Mouse (Mus musculus): Measurements from ENCODE around the gene Fam3c. TPM values are rescaled to one million over a fixed set of nuclear protein-coding genes. Genes with fewer than 3 reads are reported as not detected.

Fam3c gene
- polyA plus RNA-seq, 2 experiments = 4.7 to 13.3 TPM

GRCm38 (mm10) chr6:22298059-22298458 is 58.0 kb downstream of the Fam3c start:
- ATAC-seq (ENCODE audit: insufficient read depth) = no peak
- Histone ChIP-seq H3K27ac (no peak overlapping the region), H3K9ac (replicated peaks) (no peak overlapping the region), H3K4me1 (replicated peaks; ENCODE audit: control insufficient read depth in 2 of 2, insufficient read depth in 2 of 2, low read length in 1 of 2) (0 out of 4 replicates have a peak, but pooled peaks cover 0 to 2% of the 10 kb centered on the region in 2 experiments), H3K4me3 (ENCODE audit: insufficient read depth in 1 of 2, low read depth in 2 of 2, low read length in 2 of 2) (no peak overlapping the region), H3K9me3 (ENCODE audit: control insufficient read depth, low read length) (no peaks in the 10 kb centered on the region), H3K4me2 (ENCODE audit: low read depth) (no peak overlapping the region), H3K27me3 (ENCODE audit: control insufficient read depth, insufficient read depth, low read length) (no peaks in the 10 kb centered on the region), H3K36me3 (replicated peaks; ENCODE audit: control insufficient read depth, insufficient read depth, low read depth) (no peaks in the 10 kb centered on the region)
- no peak for DNase-seq (ENCODE audit: low read depth in 3 of 3, low spot score in 3 of 3)
- WGBS (ENCODE audit: insufficient replicate concordance) = 55% methylated on average over 14 of the region's 14 CpGs
- TF ChIP-seq EP300 (IDR thresholded peaks at IDR 0.05; ENCODE audit: low read depth) (no peak), CTCF (IDR thresholded peaks at IDR 0.05; ENCODE audit: low read depth) (no peak)

- no peak for TF ChIP-seq CTCF (IDR thresholded peaks at IDR 0.05; ENCODE audit: low read depth)
- no peak for TF ChIP-seq EP300 (IDR thresholded peaks at IDR 0.05; ENCODE audit: low read depth)
- no peak overlapping the region for H3K4me2 ChIP-seq (ENCODE audit: low read depth)
- H3K9me3 ChIP-seq (ENCODE audit: control insufficient read depth, low read length) = no peaks in the 10 kb centered on the region
- no peaks in the 10 kb centered on the region for H3K36me3 ChIP-seq (replicated peaks; ENCODE audit: control insufficient read depth, insufficient read depth, low read depth)
- DNase-seq (ENCODE audit: low read depth in 3 of 3, low spot score in 3 of 3) (no peak), ATAC-seq (ENCODE audit: insufficient read depth) (no peak)
- 64% methylated on average over 6 of the region's 6 CpGs for WGBS (ENCODE audit: insufficient replicate concordance)
- 0 out of 4 replicates have a peak, but pooled peaks cover 0 to 2% of the 10 kb centered on the region in 2 experiments for H3K4me1 ChIP-seq (replicated peaks; ENCODE audit: control insufficient read depth in 2 of 2, insufficient read depth in 2 of 2, low read length in 1 of 2)
- no peak overlapping the region for H3K27ac ChIP-seq
- H3K4me3 ChIP-seq (ENCODE audit: insufficient read depth in 1 of 2, low read depth in 2 of 2, low read length in 2 of 2) = no peak overlapping the region
- H3K27me3 ChIP-seq (ENCODE audit: control insufficient read depth, insufficient read depth, low read length) = no peaks in the 10 kb centered on the region
- H3K9ac ChIP-seq (replicated peaks) = no peak overlapping the region
Observed at GRCm38 (mm10) chr6:22297028-22297427, 59.0 kb downstream of the Fam3c start.

- Histone ChIP-seq H3K4me2 (ENCODE audit: low read depth) (no peak overlapping the region), H3K36me3 (replicated peaks; ENCODE audit: control insufficient read depth, insufficient read depth, low read depth) (no peaks in the 10 kb centered on the region), H3K27ac (no peak overlapping the region), H3K9ac (replicated peaks) (no peak overlapping the region), H3K9me3 (ENCODE audit: control insufficient read depth, low read length) (no peaks in the 10 kb centered on the region), H3K4me3 (ENCODE audit: insufficient read depth in 1 of 2, low read depth in 2 of 2, low read length in 2 of 2) (no peak overlapping the region), H3K27me3 (ENCODE audit: control insufficient read depth, insufficient read depth, low read length) (peaks cover 18% of the 10 kb centered on the region), H3K4me1 (replicated peaks; ENCODE audit: control insufficient read depth in 2 of 2, insufficient read depth in 2 of 2, low read length in 1 of 2) (0 out of 4 replicates have a peak, but pooled peaks cover 0 to 2% of the 10 kb centered on the region in 2 experiments)
- TF ChIP-seq EP300 (IDR thresholded peaks at IDR 0.05; ENCODE audit: low read depth) (no peak), CTCF (IDR thresholded peaks at IDR 0.05; ENCODE audit: low read depth) (no peak)
- no peak for DNase-seq (ENCODE audit: low read depth in 3 of 3, low spot score in 3 of 3)
- ATAC-seq (ENCODE audit: insufficient read depth) = no peak
- 53% methylated on average over 3 of the region's 3 CpGs for WGBS (ENCODE audit: insufficient replicate concordance)
Observed at GRCm38 (mm10) chr6:22293922-22294321, 62.1 kb downstream of the Fam3c start.

- no peak overlapping the region for H3K9ac ChIP-seq (replicated peaks)
- no peak overlapping the region for H3K27ac ChIP-seq
- DNase-seq (ENCODE audit: low read depth in 3 of 3, low spot score in 3 of 3) (no peak), ATAC-seq (ENCODE audit: insufficient read depth) (no peak)
- H3K27me3 ChIP-seq (ENCODE audit: control insufficient read depth, insufficient read depth, low read length) = peaks cover 33% of the 10 kb centered on the region
- no peak overlapping the region for H3K4me2 ChIP-seq (ENCODE audit: low read depth)
- H3K9me3 ChIP-seq (ENCODE audit: control insufficient read depth, low read length) = no peaks in the 10 kb centered on the region
- 0 out of 4 replicates have a peak, but pooled peaks cover 0 to 2% of the 10 kb centered on the region in 2 experiments for H3K4me1 ChIP-seq (replicated peaks; ENCODE audit: control insufficient read depth in 2 of 2, insufficient read depth in 2 of 2, low read length in 1 of 2)
- no peaks in the 10 kb centered on the region for H3K36me3 ChIP-seq (replicated peaks; ENCODE audit: control insufficient read depth, insufficient read depth, low read depth)
- WGBS (ENCODE audit: insufficient replicate concordance) = 32% methylated on average over 4 of the region's 4 CpGs
- no peak overlapping the region for H3K4me3 ChIP-seq (ENCODE audit: insufficient read depth in 1 of 2, low read depth in 2 of 2, low read length in 2 of 2)
- TF ChIP-seq EP300 (IDR thresholded peaks at IDR 0.05; ENCODE audit: low read depth) (no peak), CTCF (IDR thresholded peaks at IDR 0.05; ENCODE audit: low read depth) (no peak)
Observed at GRCm38 (mm10) chr6:22292056-22292455, 64.0 kb downstream of the Fam3c start.

GRCm38 (mm10) chr6:22290790-22291189 is 65.3 kb downstream of the Fam3c start:
- WGBS (ENCODE audit: insufficient replicate concordance) = 58% methylated on average over 8 of the region's 8 CpGs
- Histone ChIP-seq H3K4me3 (ENCODE audit: insufficient read depth in 1 of 2, low read depth in 2 of 2, low read length in 2 of 2) (no peak overlapping the region), H3K4me1 (replicated peaks; ENCODE audit: control insufficient read depth in 2 of 2, insufficient read depth in 2 of 2, low read length in 1 of 2) (0 out of 4 replicates have a peak, but pooled peaks cover 0 to 2% of the 10 kb centered on the region in 2 experiments), H3K9me3 (ENCODE audit: control insufficient read depth, low read length) (no peaks in the 10 kb centered on the region), H3K36me3 (replicated peaks; ENCODE audit: control insufficient read depth, insufficient read depth, low read depth) (no peaks in the 10 kb centered on the region), H3K27ac (no peak overlapping the region), H3K27me3 (ENCODE audit: control insufficient read depth, insufficient read depth, low read length) (peaks cover 33% of the 10 kb centered on the region), H3K4me2 (ENCODE audit: low read depth) (no peak overlapping the region), H3K9ac (replicated peaks) (no peak overlapping the region)
- ATAC-seq (ENCODE audit: insufficient read depth) = no peak
- DNase-seq (ENCODE audit: low read depth in 3 of 3, low spot score in 3 of 3) = no peak
- TF ChIP-seq EP300 (IDR thresholded peaks at IDR 0.05; ENCODE audit: low read depth) (no peak), CTCF (IDR thresholded peaks at IDR 0.05; ENCODE audit: low read depth) (no peak)
